Mouse (Mus musculus) adrenal gland, adult 18-20 months (tissue): ENCODE results near the gene Clhc1. TPM values are rescaled to one million over a fixed set of nuclear protein-coding genes. Genes with fewer than 3 reads are reported as not detected.

Experiments used
- total RNA-seq, 2 experiments: library from RNA; stranded (reverse); gene quantifications; 1 replicate in 1 of 2; 2 replicates in 1 of 2; pipeline ENCODE4 v1.2.3; 2021

Clhc1 gene
- total RNA-seq, 2 experiments from 2014 or later = 0.20 to 0.22 TPM

Other genes starting within 250 kb of the Clhc1 start
- gene Ccdc88a, start 174.3 kb upstream of the Clhc1 start, total RNA-seq = 10 to 100 TPM in 1 of 2 experiments, 1 to 10 TPM in 1; 9.2 to 10.2 TPM
- 10 to 100 TPM; 25.4 to 28.1 TPM for gene Prorsd1, start 32.9 kb upstream of the Clhc1 start, total RNA-seq
- 10 to 100 TPM; 29.5 to 37.2 TPM for gene Mtif2, start 21.5 kb upstream of the Clhc1 start, total RNA-seq
- gene Rps27a, start 159 bp downstream of the Clhc1 start, total RNA-seq = 100 to 1,000 TPM; 729 to 802 TPM
- gene Rtn4, start 145.0 kb downstream of the Clhc1 start, total RNA-seq = 100 to 1,000 TPM; 330 to 492 TPM